Mouse (Mus musculus) kidney, embryonic 16.5 days (tissue): ENCODE measurements at regions not wholly inside any gene's neighbourhood (a gene's known extent, or its start where the extent isn't known, plus 50 kb on each side); places are given as distances from the start of the nearest gene placed in this dataset.

Source experiments
- ATAC-seq: fragments of 200-750 bp; cut with Nextera tagmentation; 2 replicates; pipeline ENCODE4 v1.8.0; 2017; ENCODE audit warnings: moderate TSS enrichment; ENCODE audit not compliant: low FRiP score, low TSS enrichment
- H3K27ac ChIP-seq: fragments of 300-500 bp; sonication (generic); 2 replicates; pipeline ENCODE4 v1.5.1; 2014; ENCODE audit warnings: low read length
- H3K27me3 ChIP-seq: fragments of 300-500 bp; sonication (generic); 2 replicates; pipeline ENCODE4 v1.6.1; 2014; ENCODE audit warnings: low read length, control low read depth, mixed read lengths; ENCODE audit not compliant: insufficient read depth
- H3K36me3 ChIP-seq: fragments of 300-500 bp; sonication (generic); 2 replicates; pipeline ENCODE4 v1.6.1; 2014; ENCODE audit warnings: low read length, control low read depth, mixed read lengths; ENCODE audit not compliant: insufficient read depth
- H3K4me1 ChIP-seq: fragments of 300-500 bp; sonication (generic); 2 replicates; pipeline ENCODE4 v1.6.1; 2014; ENCODE audit warnings: low read length, control low read depth, mixed read lengths; ENCODE audit not compliant: insufficient read depth
- H3K4me2 ChIP-seq: fragments of 300-500 bp; sonication (generic); replicated peaks from 2 replicates; pipeline ENCODE4 v1.6.1; 2014; ENCODE audit warnings: low read depth, low read length
- H3K4me3 ChIP-seq: fragments of 300-500 bp; sonication (generic); 2 replicates; pipeline ENCODE4 v1.5.1; 2014; ENCODE audit warnings: mild to moderate bottlenecking, low read length
- H3K9ac ChIP-seq: fragments of 300-500 bp; sonication (generic); replicated peaks from 2 replicates; pipeline ENCODE4 v1.6.1; 2014; ENCODE audit warnings: low read length
- H3K9me3 ChIP-seq: fragments of 300-500 bp; sonication (generic); 2 replicates; pipeline ENCODE4 v1.6.1; 2016; ENCODE audit warnings: low read length, control low read depth
- WGBS: fragments of 180-500 bp; shearing (Covaris S2); extraction: QIAGEN DNeasy Blood & Tissue Kit; methylation state at CpG from one replicate; pipeline ENCODE4 v1.1.7; 2014; 5-methylcytosine and 5-hydroxymethylcytosine counted together

DNA sequence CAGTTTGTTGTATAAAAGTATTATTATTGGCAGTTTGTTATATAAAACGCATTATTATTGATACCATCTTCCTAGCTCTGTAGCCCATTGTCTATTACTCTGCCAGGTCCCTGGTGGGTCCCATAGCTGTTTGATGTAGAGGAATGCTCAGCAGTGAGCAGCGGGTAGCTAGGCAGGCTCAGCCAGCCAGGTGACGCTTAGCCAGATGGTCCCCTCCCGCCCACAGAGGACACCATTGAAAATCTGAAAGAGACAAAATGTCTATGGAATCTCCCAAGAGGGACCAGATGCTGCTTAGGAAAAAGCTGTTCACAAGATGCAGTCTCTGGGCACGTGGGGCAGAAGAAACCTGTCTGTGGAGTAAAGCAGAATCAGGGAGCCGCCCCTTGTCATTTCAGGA lies 526.5 kb upstream of the Btbd3 start:
- Histone ChIP-seq H3K9me3 (no peaks in the 10 kb centered on the region), H3K4me3 (no peak overlapping the region), H3K36me3 (no peaks in the 10 kb centered on the region), H3K4me2 (no peak overlapping the region), H3K9ac (no peak overlapping the region), H3K4me1 (0 out of 2 replicates have a peak, but pooled peaks cover 4% of the 10 kb centered on the region), H3K27me3 (no peaks in the 10 kb centered on the region), H3K27ac (no peak overlapping the region)
- peak; percentile 43; the same call in 1 of the 2 replicates for ATAC-seq
- WGBS, result 80% methylated on average over 6 of the region's 6 CpGs

- H3K4me2 ChIP-seq, result no peak overlapping the region
- no peaks in the 10 kb centered on the region for H3K27me3 ChIP-seq
- WGBS, result 25% methylated on average over 4 of the region's 4 CpGs
- peak; percentile 33; the same call in 1 of the 2 replicates for ATAC-seq
- no peaks in the 10 kb centered on the region for H3K9me3 ChIP-seq
- H3K4me3 ChIP-seq, result no peak overlapping the region
- no peaks in the 10 kb centered on the region for H3K36me3 ChIP-seq
- H3K9ac ChIP-seq, result no peak overlapping the region
- 0 out of 2 replicates have a peak, but pooled peaks cover 4% of the 10 kb centered on the region for H3K4me1 ChIP-seq
- no peak overlapping the region for H3K27ac ChIP-seq
Observed at GRCm38 (mm10) chr2:137729207-137729606, 527.2 kb upstream of the Btbd3 start.

GRCm38 (mm10) chr2:137723651-137724050 lies 532.7 kb upstream of the Btbd3 start:
- Histone ChIP-seq H3K4me3 (no peak overlapping the region), H3K9me3 (no peaks in the 10 kb centered on the region), H3K27ac (no peak overlapping the region), H3K4me2 (no peak overlapping the region), H3K27me3 (no peaks in the 10 kb centered on the region), H3K4me1 (no peaks in the 10 kb centered on the region), H3K36me3 (no peaks in the 10 kb centered on the region), H3K9ac (no peak overlapping the region)
- WGBS, result 95% methylated on average over 1 of the region's 1 CpGs
- no peak for ATAC-seq

DNA sequence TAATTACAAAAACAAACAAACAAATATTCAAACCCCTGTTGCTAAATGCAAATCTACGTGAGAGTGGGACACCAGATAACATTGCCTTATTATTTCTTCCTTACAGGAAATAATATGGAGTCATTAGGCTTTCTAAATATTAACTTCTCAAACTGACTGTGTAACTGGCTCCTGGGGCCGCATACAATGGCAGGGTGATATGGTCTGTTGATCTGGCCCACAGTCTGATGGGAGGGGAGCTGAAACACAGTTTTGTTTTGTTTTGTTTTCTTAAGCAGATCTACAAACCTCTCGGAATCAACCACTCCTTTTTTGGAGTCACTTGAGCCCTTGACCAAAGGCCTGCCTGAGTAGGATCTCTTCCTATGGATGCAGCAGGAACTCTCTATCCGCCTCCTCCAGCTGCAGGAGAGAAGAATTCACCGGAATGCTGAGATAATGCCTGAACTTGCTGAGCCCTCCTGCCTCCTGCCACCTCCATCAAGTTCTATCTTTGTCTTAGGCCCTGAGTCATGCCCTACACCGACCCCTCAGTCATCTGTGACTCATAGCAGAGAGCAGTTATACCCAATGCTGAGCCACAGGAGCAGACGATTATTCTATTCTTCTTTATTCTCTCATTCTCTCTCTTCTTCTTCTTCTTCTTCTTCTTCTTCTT lies 534.5 kb upstream of the Btbd3 start:
- Histone ChIP-seq H3K27ac (peak overlapping the region; percentile 48; the same call in 1 of the 2 replicates), H3K9ac (no peak overlapping the region)

DNA sequence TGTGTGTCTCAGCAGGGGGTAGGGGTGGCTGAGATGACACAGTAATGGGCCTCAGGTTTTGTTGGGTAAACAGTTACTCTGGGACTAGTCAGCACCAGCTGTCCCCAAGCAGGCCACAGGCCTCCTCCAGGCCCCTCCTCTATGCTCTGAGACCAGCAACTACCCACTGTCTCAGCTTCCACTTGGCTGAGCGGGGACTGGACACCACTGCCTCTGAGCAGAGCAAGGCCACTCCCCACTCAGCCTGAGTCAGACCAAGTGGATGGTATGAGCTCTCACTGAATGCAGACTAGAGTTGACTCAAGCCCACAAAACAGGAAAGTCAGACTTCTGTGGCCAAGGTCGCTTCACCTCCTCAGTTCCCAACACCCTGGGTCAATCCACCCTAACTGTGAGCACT lies 540.5 kb upstream of the Btbd3 start:
- no peaks in the 10 kb centered on the region for H3K27me3 ChIP-seq
- peak; percentile 94 for ATAC-seq
- no peaks in the 10 kb centered on the region for H3K36me3 ChIP-seq
- H3K4me3 ChIP-seq, result no peak overlapping the region
- H3K9me3 ChIP-seq, result no peaks in the 10 kb centered on the region
- no peak overlapping the region for H3K4me2 ChIP-seq
- no peaks in the 10 kb centered on the region for H3K4me1 ChIP-seq
- 68% methylated on average over 2 of the region's 2 CpGs for WGBS
- H3K27ac ChIP-seq, result peak overlapping the region; percentile 3; the same call in 1 of the 2 replicates
- no peak overlapping the region for H3K9ac ChIP-seq

More for the DNA sequence above, 534.5 kb upstream of the Btbd3 start:
- Histone ChIP-seq H3K4me1 (no peaks in the 10 kb centered on the region), H3K9me3 (no peaks in the 10 kb centered on the region), H3K4me2 (no peak overlapping the region), H3K27me3 (no peaks in the 10 kb centered on the region), H3K4me3 (no peak overlapping the region), H3K36me3 (no peaks in the 10 kb centered on the region)
- 57% methylated on average over 7 of the region's 7 CpGs for WGBS
- peak; percentile 87 for ATAC-seq

GRCm38 (mm10) chr2:137706528-137706988 lies 549.8 kb upstream of the Btbd3 start:
- Histone ChIP-seq H3K4me1 (peaks cover 24% of the 10 kb centered on the region), H3K27me3 (no peaks in the 10 kb centered on the region), H3K27ac (no peak overlapping the region), H3K9ac (no peak overlapping the region), H3K4me3 (no peak overlapping the region), H3K4me2 (no peak overlapping the region; the same call in 1 of the 2 replicates), H3K9me3 (no peaks in the 10 kb centered on the region), H3K36me3 (no peaks in the 10 kb centered on the region)
- 7% methylated on average over 4 of the region's 4 CpGs for WGBS
- ATAC-seq, result peak; percentile 72

- Histone ChIP-seq H3K27me3 (no peaks in the 10 kb centered on the region), H3K4me1 (peaks cover 24% of the 10 kb centered on the region), H3K9ac (no peak overlapping the region), H3K36me3 (no peaks in the 10 kb centered on the region), H3K27ac (no peak overlapping the region; the same call in 1 of the 2 replicates), H3K4me3 (no peak overlapping the region), H3K9me3 (no peaks in the 10 kb centered on the region), H3K4me2 (no peak overlapping the region; the same call in 1 of the 2 replicates)
- WGBS, result 53% methylated on average over 14 of the region's 14 CpGs
- ATAC-seq, result no peak
Observed at GRCm38 (mm10) chr2:137705724-137706422, 550.5 kb upstream of the Btbd3 start.

GRCm38 (mm10) chr2:137704948-137705723 lies 551.2 kb upstream of the Btbd3 start:
- ATAC-seq, result no peak
- no peaks in the 10 kb centered on the region for H3K27me3 ChIP-seq
- H3K9me3 ChIP-seq, result no peaks in the 10 kb centered on the region
- H3K9ac ChIP-seq, result no peak overlapping the region
- H3K36me3 ChIP-seq, result no peaks in the 10 kb centered on the region
- H3K27ac ChIP-seq, result peak overlapping the region; percentile 41; the same call in 1 of the 2 replicates
- no peak overlapping the region for H3K4me3 ChIP-seq
- peaks cover 24% of the 10 kb centered on the region for H3K4me1 ChIP-seq
- 59% methylated on average over 12 of the region's 12 CpGs for WGBS
- H3K4me2 ChIP-seq, result no peak overlapping the region

GRCm38 (mm10) chr2:137704565-137704947 lies 551.8 kb upstream of the Btbd3 start:
- Histone ChIP-seq H3K9ac (no peak overlapping the region), H3K36me3 (no peaks in the 10 kb centered on the region), H3K27me3 (no peaks in the 10 kb centered on the region), H3K9me3 (no peaks in the 10 kb centered on the region), H3K4me2 (no peak overlapping the region), H3K4me3 (no peak overlapping the region), H3K4me1 (peaks cover 24% of the 10 kb centered on the region), H3K27ac (peak overlapping the region; percentile 41; the same call in 1 of the 2 replicates)
- ATAC-seq, result peak; percentile 84
- WGBS, result 41% methylated on average over 6 of the region's 6 CpGs
